Mouse (Mus musculus) left cerebral cortex, postnatal 10 days (tissue): ENCODE measurements around the gene 9130213A22Rik. TPM values are rescaled to one million over a fixed set of nuclear protein-coding genes. Genes with fewer than 3 reads are reported as not detected.
A peak's percentile ranks its signal among the peaks of the same experiment; 100 is the strongest.

Experiments used
- DNase-seq, 2 experiments: peaks; one replicate each; pipeline ENCODE4 v3.0.0; 2021 to 2022; ENCODE audit warnings: low spot score in 2 of 2, mixed read lengths in 1 of 2; ENCODE audit errors: extremely low spot score in 1 of 2
- intact Hi-C: fragments of 180-260 bp; cut with DNase I; formaldehyde crosslinking; loops from one replicate; pipeline ENCODE4 v1.15.1; 2025
- total RNA-seq, 2 experiments: library from RNA; stranded (reverse); gene quantifications; 2 replicates each; pipeline ENCODE4 v1.2.3; 2021

The 9130213A22Rik gene
- total RNA-seq: under 1 TPM; 0.51 to 0.64 TPM

DNA sequence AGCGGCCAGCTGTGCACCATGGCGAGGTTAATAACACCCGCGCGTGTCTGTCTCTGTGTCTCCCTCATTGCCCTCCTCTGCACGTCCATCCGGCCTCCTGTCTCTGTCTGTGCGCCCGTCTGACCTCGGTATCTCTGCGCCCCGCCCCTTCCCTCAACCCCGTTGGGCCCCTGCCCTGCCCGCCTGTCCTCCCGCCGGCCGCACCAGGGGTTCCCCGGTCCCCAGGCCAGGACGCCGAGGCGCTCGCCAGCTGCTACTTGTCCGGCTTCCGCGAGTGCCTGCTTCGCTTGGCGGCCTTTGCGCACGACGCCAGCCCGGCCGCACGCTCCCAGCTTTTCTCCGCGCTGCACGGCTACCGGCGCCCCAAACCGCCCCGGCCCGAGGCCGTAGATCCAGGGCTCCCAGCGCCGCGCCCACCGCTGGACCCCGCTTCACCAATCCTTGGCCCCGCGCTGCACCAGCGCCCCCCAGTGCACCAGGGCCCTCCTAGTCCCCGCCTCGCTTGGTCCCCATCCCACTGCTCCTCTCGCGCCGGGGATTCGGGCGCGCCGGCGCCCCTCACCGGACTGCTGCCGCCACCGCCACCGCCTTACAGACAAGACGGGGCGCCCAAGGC is at the start of gene 9130213A22Rik:
9130213A22Rik (minus strand) TSS at position 254 of the 616 bp plus-strand sequence.
- intact Hi-C loops: no loop called here
- peak; percentile 84 to 95 for DNase-seq

DNA sequence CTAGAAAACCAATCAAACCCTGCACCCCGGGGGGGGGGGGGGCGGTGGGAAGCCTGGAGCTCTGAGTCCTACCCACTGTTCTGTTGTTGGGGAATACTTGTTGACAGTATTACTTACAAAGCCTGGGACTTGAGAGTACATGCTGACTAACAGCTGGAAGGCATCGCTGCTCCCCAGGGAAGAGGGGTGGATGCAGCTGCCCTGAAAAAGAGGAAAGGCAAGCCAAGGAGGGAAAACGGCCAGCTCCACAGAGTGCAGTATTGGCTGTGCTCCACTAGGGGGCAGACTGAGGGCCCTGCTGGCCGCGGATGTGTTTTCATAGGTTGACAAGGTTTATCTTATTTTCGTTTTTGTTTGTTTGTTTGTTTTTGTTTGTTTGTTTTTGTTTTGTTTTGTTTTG is 49.2 kb upstream of the 9130213A22Rik start:
- intact Hi-C loops: no loop called here
- peak; percentile 31 to 66 for DNase-seq

DNA sequence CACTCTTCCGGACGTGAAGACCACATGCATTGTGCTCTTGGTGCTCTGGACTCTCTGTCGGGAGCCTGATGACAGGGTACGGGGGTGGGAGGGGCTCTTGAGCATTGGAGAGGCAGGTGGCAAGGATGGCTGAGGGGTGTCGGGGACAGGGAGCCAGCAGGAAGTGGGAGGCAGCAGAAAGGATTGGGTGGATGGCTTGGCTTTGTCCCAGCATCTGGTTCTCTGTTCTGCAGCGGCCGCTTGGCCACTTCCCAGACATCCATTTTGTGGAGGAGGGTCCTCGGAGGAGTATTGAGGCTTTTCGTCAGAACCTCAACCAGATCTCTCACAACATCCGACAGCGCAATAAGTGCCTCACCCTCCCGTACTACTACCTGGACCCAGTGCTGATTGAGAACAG is 46.9 kb upstream of the 9130213A22Rik start:
- intact Hi-C loops: no loop called here
- DNase-seq: no peak

DNA sequence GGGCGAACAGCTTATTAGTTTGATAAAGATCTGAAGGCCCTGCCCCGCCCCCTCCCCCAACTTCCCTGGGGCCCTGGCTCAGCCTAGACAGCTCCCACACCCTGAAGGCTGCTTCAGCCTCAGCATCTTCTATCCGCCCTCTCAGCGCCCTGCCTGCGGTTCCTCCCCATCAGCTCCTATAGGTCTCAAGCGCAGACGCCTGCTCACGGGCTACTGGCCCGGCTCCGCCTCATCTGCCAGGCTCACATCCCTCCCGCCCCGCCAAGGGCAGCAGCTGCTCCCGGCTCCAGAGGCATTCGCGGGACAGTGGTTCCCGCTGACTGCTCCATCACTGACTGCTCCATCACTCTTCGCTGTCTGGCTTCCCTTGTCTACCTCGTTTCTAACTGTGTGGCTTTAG is 34.4 kb upstream of the 9130213A22Rik start, which contains the start of gene Alox12b:
Alox12b (plus strand) TSS at position 190 of the 400 bp plus-strand sequence.
- intact Hi-C loops: no loop called here
- no peak for DNase-seq

DNA sequence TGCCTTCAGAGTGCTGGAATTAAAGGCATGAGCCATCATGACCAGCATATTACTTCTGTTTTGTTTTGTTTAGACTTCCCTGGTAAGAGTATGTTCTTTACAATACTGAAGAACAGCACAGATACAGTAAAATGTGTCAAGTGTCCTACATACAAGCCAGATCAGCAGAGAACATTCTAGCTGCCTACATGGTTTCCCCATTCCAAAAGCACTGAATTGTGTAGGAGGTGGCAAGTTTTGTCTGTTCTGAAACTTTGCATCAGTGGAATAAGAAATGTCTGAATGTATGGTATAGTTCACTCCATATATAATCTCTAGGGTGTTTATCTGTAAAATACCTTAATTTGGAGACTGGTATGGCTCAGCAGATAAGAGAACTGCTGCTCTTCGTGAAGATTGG is 33.0 kb upstream of the 9130213A22Rik start:
- no peak for DNase-seq
- intact Hi-C loops: no loop called here

DNA sequence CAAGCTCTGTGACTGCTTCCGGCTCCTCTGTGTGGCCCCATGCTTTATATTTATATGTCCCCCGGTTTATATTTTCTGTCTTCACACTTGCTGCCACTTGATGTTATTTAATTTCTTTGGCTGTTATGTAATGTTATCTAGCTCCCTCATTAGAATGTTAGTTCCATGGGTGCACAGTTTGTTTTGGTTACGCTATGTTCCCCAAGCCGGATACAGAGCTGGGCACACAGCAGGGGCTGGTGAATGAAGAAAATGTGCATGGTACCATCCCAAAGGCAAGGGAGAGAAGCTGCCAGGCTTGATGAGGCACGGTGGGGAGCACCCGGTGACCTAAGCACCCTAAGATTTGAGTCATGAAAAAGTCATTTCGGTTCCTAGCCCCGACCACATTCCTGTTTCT is 31.4 kb upstream of the 9130213A22Rik start:
- intact Hi-C loops: no loop called here

DNA sequence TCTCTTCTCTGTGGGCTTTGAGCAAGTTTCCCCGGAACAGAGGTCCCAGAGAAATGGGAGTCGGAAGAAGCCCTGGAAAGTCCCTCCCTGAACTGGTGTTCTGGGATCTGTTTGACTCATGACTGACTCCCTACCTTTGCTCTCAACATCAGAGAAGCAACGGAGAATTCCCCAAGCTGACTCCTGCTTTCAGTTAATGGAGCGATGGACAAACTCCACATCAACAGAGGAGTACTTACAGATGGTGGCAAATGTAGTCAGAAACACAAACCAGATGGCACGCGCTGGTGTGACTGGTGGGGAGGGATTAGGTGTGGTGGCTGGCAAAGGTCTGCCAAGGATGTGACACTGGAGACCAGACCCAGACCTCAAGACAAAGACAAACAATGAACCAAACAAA is 28.6 kb upstream of the 9130213A22Rik start:
- intact Hi-C loops: no loop called here
- DNase-seq: no peak

More for the DNA sequence above, 31.4 kb upstream of the 9130213A22Rik start:
- no peak for DNase-seq

DNA sequence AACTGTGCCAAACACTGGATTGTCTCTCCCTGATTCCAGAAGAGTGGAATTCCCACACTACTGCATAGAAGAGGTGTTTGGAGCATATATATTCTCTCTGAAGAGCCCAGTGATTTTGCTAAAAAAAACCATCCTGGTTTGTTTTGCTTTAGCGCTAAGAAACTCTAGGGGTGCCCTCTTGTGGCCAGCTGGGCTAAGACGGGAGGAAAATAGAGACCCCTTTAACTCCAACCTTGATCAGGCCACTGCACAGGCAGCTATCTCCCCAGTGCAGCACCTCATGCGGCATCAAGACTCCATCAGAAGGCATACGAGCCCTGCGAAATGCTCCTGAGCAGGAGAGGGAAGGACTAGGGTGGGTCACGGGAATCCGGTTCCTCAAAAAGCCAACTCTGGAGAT is 28.1 kb upstream of the 9130213A22Rik start:
- intact Hi-C loops: no loop called here
- peak in 1 of 2 experiments; percentile 76 for DNase-seq

DNA sequence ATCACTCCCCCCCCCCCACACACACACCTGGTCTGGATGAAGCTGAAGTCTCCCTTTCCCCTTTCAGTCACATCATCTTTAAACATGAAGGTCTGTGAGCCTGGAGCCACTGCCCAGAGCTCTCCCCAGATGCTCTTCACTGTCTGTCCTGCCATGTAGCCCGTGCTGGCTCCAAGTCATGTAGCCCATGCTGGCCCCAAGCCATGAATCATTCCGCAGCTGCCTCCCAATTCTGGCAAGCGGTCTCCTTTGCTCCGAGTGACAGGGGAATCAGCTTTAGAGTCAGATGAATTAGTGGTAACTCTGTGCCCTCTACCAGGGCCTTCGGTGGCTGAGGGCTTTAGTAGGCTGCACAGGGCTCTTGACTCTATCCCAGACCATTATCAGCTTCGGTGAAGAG is 27.3 kb upstream of the 9130213A22Rik start:
- intact Hi-C loops: no loop called here
- DNase-seq: no peak

DNA sequence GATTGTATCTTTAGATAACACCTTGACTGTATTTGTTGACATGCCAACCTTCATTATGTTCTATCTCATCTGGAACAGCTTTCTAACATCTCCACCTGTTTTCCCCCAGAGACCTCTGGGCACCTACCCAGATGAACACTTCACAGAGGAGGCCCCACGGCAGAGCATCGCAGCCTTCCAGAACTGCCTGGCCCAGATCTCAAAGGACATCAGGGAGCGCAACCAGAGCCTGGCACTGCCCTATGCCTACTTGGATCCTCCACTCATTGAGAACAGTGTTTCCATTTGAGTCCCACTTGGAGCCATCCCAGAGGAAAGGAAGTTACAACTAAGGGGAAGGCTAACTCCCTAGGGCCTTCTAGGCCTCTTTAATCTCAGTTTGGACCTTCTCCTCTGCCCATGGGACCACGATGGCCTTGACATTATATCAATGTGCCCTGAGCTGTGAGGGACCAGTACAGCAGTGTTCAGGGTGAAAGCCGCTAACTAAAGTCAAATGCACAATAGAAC is 26.1 kb upstream of the 9130213A22Rik start:
- intact Hi-C loops: no loop called here
- no peak for DNase-seq

DNA sequence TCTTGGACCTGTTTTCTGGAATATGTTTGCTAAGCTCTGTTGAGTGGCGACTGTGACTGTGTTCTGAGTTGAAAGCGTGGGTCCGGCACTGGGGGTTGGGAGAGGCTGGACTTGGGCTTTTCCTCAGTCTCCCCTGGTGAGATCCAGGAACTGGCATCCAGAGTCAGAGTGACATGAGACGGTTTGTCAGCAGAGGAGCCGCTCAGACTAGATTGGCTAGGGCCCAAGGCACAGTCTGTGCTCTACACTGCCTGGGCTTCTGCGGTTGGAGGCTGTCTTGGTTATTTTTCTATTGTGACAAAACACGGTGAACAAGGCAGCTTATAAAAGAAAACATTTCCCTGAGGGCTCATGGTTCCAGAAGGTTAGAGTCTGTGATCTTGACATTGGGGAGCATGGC is 25.2 kb upstream of the 9130213A22Rik start:
- DNase-seq: no peak

DNA sequence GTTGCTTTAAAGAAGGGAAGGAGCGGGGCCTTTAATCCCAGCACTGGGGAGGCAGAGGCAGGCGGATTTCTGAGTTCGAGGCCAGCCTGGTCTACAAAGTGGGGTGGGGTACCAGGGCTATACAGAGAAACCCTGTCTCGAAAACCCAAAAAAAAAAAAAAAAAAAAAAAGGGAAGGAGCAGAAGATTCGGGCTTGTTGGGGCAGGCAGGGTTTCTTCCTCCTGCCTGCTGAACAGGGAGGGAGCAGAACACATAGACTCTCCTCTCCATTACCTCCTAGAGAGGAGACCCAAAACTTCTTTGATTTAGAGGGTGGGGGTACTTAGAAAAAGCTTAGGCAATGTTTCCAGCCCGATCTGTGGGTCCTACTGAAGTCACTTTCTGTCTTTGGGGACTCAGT is 13.0 kb upstream of the 9130213A22Rik start:
- intact Hi-C loops: no loop called here
- DNase-seq: no peak

More for the DNA sequence above, 25.2 kb upstream of the 9130213A22Rik start:
- intact Hi-C loops: no loop called here

DNA sequence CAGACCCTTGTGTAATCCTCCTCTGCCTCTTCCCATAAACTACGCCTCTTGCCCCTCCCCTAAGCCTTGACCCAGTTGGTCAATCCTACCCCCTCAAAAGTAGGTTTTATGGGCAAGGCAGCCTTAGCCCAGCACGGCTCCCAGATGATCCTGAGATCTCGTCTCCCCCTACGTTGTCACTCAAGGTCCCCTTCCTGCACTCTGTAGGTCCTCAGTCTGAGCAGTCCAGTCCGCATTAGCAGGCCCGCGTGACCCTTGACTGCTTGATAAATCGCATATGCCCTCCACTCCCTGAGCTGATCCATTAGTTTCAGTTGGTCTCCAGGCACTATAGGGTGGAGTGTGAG is 12.2 kb upstream of the 9130213A22Rik start:
- intact Hi-C loops: no loop called here
- no peak for DNase-seq

DNA sequence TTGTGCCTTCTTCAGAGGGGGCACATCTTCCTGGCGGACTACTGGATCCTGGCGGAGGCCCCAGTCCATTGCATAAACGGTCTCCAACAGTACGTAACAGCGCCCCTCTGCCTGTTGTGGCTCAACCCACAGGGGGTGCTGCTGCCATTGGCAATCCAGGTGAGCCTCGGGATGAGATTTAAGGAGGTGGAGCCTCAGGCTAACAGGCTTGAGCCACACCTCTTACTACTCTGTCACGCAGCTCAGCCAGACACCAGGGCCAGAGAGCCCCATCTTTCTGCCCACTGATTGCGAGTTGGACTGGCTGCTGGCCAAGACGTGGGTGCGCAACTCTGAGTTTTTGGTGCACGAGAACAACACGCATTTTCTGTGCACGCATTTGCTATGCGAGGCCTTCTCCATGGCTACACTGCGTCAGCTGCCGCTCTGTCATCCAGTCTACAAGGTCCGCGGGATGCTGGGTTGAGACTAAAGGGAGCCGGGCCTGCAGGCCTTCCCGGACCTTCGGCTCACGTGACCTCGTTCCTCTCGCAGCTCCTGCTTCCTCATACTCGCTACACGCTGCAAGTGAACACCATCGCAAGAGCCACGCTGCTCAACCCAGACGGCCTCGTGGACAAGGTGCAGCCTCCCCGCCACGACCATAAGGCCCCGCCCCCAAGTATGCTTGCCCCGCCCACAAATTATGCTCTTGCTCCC is 11.7 kb upstream of the 9130213A22Rik start:
- intact Hi-C loops: no loop called here
- DNase-seq: peak; percentile 76 to 86

DNA sequence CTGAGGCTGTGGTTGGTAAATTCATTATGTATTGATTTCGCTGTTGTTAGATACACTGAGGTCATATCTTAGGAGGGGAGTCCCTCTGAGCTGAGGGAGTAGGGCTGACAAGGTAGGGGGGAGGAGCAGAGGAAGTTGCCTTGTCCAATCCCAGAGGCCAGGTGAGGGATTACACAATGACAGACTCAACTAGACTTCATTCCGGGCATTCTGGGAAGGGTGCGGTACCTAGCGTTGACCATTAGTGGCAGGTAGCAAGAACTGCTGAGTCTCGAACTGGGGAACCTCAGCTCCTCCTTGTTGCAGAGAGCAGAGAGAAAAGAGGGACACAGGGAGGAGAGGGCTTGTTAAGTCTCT is 11.2 kb upstream of the 9130213A22Rik start:
- DNase-seq: no peak
- intact Hi-C loops: no loop called here

DNA sequence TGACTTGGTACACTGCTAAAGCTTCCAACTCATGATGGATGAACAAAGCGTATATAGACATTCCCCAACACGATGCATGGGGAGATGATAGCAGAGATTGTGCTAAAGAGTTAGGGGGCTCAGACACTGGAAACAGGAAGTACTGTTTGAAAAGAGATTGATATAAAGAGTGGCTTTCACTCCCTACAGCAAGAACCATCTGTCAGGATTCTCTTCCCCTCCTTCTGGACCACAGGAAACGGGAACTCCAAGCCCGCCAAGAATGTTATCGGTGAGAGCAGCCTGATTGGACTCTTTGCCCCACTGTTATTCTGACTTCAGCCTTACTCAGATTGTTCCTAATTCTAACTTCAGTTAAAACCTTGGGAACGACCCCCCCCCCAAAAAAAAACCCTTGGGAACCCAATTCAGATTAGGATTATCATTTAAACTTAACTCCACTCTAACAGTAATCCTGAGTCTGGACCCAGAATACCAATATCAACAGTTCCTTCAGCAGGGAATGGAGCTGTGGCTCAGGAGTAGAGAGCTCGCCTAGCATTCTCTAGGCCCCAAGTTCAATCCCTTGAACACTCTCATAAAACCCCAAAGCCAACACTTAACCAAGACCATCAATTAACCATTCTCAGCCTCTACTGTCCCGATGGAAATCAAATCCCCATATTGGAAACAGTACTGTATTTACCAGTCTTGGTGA is 6.2 kb upstream of the 9130213A22Rik start:
- intact Hi-C loops: no loop called here
- DNase-seq: no peak

DNA sequence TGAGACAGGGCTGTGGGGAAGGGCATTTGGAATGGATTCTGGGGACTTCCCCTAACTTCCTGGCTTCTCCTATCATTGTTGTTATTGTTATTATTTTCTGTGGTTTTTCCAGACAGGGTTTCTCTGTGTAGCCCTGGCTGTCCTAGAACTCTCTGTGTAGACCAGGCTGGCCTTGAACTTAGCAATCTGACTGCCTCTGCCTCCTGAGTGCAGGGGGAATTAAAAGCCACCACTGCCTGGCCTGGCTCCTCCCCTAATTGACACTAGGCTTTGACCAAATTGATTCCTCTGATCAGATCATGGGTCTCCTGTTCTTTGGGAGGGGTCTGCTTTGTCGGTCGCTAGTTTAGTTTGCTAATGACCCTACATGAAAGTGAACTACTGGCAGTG is 4.3 kb upstream of the 9130213A22Rik start:
- no peak for DNase-seq
- intact Hi-C loops: no loop called here

DNA sequence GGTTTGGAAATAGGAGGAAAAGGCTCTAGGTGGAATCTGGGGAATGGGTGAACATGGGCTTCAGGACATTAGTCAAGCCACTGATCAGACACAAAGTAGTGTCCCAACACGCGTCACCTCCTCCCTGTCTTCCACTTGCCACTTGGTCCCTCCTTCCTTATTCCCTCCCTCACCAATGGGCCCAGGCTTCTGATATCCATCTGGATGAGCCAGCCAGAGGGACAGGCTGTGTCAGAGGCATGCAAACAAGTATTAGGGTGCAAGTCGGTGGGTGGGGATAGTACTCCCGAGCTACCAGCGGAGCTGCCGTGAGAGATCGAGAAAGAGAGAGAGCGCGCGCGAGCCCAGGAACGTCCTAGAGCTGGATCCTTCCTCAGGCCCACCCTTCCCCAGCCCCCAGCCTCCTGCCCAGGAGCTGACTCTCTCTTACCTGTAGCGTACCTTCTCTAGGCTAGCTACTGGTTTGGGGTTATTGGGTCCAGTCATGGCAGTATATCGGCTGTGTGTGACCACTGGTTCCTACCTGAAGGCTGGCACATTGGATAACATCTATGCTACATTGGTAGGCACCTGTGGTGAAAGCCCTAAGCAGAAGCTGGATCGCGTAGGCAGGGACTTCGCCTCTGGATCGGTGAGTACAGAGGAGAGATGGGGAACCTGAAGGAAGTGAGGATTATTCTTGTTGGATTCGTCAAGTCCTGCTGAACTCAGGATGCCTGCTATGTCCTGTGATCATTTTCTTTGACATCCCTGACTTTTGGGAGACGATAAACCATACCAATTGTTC is 3.7 kb upstream of the 9130213A22Rik start:
- intact Hi-C loops: no loop called here
- peak in 1 of 2 experiments; percentile 46 for DNase-seq

DNA sequence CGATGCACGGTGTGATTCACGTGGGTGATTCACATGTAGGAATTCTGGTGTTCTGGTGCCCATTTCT is 3.3 kb upstream of the 9130213A22Rik start, which contains the start of gene Aloxe3:
Aloxe3 (plus strand) TSS at position 45 of the 67 bp plus-strand sequence.
- intact Hi-C loops: no loop called here
- no peak for DNase-seq
